Mouse (Mus musculus) cerebellum, adult 9-10 months (tissue): ENCODE data around the gene Limch1.

Experiments
- DNase-seq: peaks from one replicate; pipeline ENCODE4 v3.0.0; 2022

The Limch1 gene

DNA sequence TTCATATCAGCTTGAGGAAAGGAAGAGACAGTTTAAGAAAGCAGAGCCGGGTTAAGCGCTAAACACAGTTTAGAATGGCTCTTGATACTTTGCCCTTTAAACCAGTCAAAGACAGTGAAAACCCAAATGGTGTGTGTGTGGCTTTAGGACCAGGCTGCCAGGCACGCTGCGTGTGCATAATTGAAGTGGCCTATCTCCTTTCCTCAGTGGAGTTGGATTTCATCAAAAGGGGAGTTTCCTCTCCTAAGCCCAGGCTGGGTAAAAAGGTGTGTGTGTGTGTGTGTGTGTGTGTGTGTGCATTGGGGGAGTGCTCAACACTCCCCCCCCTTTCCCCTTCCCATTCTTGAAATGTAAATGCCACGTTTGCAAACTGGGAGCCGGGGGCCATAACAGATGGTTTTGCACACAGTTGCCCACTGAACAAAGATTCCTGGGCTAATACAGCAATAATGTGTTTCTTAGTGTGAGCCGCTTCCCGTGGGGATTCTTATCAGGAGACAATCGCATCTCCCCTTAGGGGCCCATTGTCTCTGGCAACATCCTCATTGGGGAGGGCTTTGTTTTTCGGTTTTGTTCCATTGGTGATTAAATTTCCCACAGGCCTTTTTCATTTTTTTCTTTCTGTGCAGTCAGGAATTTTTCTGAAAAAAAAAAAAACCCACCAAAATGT is 2.3 kb downstream of the Limch1 start:
- DNase-seq: no peak

DNA sequence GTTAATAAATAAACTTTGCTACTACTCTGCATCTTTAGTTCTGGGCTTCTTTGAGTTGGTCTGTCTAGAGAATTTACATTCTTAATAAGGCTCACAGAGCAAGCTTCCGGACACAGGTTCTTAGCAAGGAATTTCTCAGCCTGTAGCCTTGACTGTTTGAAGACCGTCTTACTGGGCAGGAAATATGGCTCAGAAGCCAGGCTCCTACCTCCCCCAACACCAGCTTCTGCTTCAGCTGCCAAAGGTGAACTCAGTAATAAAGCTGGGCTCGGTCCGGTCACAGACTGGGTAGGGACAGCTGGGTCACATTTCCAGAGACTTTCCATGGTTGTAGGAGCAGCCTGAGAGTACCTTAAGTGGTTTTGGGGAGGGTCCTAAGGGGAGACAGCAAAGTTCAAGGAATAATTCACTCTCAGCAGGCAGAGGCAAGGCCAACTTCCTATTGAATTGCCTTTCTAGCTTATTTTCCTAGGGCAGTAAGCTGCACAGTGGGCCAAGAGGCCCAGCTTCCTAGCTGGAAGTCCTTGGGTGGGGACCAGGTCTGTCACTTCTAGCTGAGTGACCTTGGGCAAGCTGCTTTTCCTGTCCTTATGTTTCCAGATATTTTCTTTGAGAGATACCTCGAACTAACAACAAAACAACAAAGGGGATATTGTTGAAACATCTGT is 3.0 kb downstream of the Limch1 start:
- no peak for DNase-seq

DNA sequence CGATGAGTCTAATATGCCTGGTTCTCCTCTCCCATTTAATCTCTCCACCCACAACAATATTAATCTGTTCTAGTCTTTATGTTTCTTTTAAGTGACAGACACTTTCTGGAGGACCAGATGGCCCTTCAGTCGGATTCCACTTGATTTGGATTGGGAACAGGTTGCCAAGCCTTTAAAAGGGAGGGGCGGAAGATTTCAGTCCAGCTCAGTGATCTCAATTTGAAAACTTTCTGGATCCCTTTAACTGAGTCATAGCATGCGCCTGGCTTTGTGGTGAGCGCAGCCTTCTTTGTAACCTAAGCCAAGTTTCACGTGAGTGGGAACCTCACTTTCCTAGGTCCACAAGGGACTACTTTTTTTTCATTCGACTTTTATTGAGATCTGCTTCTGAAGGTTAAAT is 5.0 kb downstream of the Limch1 start:
- DNase-seq: peak; percentile 59

DNA sequence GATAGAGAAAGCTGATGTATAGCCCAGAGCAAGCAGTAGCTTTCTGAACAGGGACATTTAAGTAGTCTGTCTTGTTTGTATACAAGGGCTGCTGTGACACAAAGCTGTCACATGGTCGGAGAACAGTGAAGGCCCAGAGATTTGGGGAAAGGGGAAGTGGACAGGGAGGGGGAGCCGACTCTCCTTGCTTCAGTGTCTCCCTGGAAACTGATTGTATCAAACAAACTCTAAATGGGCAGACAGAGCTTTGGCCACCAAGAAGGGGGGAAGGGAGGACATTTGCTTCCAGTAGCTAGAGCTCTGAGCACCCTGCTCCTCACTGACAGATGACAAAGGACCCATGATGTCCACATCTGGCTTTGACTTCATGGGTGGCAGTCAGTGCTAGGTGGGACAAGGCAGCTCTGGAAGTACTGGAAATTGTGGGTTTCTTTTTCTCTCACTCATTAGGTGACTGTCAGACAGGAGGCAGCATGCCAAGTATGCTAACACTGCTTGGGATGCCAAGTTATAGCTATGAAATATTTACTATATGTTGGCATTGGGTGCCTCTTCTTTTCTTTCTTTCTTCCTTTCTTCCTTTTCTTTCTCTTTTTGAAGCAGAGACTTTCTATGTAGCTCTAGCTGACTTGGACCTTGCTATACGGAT is 5.8 kb downstream of the Limch1 start:
- no peak for DNase-seq

DNA sequence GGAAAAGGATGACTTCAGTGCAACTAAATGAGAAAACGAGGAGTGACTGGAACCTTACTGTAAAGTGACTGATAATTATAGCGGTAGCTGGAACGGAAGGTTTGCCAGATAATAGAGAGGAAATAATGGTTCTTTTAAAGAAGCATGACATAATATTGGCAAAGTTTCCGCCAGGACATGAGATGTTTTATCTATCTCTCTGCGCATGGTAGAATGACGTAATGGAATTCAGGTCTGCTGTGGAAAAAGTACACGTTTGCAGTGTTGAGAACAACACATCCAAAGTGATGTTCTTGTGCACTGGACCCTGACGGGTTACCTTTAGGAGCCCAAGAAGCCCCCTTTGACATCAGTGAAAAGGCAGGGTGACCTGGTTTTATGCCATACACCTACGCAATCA is 8.0 kb downstream of the Limch1 start:
- no peak for DNase-seq

DNA sequence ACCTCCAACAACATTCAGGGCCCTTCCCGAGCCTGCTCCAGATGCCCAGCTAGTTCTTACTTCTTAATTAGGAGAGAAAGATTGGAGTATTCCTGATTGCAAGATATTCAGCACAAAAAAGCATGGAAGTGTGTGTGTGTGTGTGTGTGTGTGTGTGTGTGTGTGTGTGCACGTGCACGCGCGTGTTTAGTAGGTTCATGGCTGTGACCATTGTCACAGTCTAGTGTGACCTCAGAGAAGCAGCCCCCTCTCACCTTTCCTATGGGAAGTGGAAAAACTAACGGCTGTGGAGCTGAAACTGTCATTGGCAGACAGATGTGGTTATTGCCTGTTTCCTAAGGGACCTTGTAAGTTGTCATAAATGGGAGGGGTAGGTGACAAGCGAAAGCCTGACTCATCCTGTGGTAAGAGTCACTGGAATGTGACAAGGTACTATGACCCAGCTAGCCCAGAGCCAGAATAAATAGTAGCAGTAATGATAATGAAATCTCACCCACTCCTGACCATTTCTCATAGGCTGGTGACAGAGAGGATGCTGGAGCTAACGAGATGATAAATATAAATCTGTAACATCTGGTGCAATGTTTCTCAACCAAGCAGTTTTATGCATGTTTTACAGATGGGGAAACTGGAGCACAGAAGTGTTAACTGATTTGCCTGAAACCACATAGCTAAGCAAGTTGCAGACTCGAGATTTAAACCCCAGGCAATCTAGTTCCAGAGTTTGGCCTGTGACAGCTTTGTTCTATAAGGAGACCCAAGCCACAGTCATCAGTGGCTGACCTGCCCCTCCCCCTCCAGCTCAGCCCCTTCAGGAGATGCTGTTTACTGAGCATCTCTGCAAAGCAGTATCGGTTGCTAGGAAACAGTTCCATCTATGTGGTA is 11.4 kb downstream of the Limch1 start:
- no peak for DNase-seq

DNA sequence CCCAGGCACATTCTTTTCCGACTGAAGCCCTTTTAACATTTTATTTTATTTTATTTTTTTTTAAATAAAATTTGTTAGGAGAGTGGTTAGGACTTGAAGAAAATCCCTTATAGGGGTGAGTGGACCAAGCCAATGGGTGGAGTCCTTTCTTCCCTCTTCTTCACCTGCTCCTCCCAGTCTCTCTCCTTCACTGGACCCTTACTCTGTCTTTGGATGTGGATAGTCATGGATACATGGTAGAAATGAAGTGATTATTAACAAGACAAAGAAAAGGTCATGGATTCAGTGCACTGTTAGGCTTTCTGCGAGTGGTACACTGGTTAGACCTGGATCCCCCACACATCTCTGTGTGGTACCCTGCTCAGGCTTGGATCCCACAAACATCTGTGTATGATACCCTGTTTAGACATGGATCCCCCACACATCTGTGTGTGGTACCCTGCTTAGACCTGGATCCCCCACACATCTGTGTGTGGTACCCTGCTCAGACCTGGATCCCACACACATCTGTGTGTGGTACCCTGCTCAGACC is 12.1 kb downstream of the Limch1 start:
- DNase-seq: no peak

DNA sequence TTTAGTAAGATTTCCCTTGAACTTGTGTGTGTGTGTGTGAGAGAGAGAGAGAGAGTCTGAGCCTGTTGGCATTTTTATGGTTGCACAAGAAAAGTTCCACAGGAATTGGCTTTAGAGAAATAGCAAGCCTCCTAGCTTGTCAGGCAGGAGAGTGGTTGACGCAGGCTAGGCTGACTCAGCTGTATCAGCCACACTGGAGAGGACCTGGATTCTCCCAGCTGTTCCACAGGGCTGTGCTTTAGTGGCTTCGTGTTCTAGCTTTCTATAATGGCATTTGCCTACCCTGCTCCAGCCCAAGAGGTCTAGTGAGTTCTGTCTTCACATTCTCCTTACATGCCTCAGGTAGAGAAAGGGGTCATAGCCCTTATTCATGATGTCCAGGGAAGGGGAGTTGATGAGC is 13.7 kb downstream of the Limch1 start:
- no peak for DNase-seq

DNA sequence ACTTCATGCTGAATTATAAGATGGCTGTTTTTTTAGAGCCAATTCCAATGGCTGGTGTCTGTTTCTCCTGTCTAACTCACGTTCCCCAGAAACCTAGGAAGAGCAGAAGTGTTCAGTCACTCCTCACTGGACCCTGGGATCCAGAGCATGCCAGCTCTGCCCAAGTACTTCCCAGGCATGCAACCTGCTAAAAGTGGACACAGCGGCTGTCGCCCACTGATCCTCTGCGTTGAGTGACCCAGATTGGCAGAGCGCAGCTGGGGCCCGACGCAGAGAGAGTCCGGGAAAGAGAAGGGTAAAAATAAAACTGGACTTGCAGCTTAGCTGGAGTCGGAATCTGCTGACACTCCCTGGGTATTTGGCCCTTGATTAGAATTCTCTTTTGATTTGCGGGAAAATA is 15.1 kb downstream of the Limch1 start:
- no peak for DNase-seq

DNA sequence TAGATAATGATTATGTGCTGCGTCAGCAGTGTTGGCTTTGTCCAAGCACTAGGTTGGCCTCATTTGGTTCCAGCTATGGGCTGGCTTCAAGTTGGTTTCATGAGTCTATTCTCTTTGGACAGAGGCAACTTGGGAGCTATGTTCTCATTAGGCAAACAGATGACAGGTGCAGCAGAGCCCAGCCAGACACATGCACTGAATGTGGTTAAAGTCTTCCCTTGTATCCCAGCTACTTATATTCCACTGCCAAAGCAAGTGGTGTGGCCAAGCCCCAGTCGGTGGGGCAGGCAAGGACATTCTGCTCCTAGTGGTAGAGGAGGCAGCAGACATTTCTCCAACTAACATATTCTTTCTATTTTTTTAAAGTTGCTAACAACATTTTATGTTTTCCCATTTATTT is 16.4 kb downstream of the Limch1 start:
- no peak for DNase-seq

DNA sequence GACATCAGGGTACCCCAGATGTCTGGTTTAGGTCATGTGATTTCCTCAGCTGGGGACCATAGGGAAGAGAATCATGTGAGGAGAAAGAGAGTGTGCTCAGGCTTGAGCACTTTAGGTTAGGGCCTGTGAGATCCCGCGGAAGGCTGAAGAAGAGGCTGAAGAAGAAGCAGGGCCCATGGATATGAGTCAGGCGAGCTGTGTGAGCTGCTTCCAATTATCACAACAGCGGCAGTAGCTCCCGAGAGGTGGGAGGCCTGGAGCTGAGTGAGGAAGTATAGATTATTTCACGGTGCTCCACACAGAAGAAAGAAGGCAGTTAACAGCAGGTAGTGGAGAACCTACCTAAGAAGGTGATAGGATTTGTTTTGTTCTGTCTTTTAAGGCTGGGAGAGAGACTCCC is 18.5 kb downstream of the Limch1 start:
- DNase-seq: no peak

DNA sequence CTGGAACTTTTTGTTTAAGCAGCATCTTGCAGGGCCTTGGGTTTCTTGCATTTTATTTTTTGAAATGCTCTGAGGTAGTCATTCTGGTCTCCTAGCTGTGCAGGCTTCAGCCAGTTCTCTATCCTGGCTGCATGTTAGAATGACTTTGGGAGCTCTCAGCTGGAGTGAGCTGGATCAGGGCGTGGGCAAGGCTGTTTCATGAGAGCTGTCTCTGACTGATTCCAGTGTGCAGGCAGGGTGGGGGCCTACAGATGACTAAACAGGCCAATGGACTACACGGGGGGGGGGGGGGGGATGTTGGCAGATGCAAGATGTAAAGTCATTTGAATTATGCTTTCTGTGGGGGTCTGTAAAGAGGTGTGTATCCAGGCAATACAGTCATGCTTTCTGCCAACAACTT is 20.3 kb downstream of the Limch1 start:
- DNase-seq: no peak

DNA sequence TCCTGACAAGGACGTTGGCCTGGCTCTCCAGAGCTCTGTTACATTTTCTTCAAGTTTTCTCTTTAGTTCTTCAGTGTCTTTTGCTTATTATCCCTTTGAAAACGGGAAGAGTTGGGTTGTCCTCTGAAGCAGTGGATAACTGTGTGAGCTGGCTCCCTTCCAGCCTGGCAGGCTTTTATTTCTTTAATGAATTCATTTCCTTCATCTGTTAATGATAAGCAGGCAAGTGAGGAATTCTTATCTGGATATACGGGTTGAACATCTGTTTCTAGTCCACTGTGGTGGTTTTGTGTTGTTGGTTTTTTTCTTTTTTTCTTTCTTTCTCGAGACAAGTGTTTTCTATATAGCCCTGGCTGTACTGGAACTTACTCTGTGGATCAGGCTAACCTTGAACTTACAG is 22.4 kb downstream of the Limch1 start:
- DNase-seq: no peak

DNA sequence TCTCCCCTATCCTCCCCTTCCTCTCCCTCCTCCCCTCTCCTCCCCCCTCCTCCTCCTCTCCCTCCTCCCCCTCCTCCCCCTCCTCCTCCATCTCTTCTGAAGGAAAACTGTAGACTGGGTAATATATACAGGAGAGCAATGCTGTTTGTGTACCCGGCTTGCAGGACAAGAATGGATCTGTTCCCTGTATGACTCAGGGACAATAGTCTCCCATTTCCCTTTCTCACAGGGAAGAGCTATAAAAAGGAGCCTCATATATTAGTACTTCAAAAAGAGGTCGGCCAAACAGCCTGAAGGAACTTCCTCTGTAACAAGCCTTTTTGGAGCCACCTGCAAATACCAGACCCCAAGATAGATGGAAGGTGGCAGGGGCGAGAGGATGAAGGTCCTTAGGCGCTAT is 23.4 kb downstream of the Limch1 start:
- no peak for DNase-seq

DNA sequence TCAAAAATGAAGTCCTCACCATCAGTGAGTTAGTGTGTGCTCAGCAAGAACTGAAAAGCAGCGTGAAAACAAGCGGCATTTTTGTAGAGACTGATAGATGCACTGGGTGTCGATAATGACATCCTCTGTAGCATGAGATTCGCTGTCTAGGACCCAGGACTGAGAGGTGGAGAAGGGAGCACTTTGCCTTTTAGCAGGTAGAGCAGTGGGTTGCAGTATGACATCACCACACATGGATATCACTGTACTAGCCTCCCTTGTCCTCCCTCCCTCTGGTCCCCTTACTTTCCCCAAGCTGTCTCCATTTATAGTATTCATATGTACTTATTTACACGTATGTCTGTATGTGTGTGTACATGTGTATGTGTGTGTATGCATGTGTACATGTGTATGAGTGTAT is 23.9 kb downstream of the Limch1 start:
- no peak for DNase-seq

DNA sequence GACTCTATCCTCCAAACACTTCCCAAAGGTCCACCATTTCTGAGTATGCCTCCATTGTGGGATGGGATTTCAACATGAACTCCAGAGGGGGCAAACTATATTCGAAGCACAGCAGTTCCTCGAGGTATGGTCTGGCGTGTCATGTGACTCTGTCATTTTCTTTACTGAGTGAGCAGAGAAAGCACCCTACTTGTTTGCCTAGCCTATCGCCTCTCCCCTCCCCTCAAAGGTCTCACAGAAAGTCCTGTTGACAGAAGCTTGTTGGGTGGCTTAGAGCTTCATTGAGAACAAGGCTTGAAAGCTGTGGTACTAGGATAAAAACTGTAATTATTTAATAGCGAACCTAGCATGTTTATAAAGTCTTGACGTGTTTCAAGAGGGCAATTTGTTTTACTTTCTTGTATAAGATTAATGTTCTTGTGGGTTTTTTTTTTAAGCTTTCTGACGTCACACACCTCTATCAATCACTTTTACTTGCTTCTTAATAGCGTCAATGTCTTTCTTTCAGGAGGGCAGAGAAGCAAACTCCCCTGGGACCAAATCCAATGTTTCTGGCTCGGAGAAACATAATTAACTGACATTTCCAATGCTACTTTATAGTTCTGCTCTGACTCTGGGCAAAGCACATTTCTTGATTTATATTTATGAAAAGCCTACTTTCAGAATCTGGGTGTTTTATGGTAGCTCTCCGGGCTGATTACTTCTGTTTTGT is 32.5 kb downstream of the Limch1 start:
- no peak for DNase-seq

DNA sequence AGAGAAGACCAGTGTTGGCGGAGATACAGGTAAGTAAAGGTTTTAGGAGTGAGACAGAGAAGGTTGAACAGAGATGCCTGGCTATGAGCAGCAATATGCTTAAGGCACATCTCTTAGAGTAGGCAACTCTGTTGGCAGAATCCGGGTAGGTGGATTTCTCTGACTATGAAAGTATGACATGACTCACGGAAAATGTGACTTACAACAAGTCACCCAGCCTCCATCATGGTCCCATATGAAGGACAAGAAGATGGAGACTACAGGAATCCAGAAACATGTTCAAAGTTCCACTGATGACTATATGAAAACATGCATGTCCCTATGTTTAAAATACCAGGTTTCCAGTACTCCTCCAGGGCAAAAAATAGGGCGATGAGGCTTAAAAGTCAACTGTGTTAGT is 34.7 kb downstream of the Limch1 start:
- no peak for DNase-seq

DNA sequence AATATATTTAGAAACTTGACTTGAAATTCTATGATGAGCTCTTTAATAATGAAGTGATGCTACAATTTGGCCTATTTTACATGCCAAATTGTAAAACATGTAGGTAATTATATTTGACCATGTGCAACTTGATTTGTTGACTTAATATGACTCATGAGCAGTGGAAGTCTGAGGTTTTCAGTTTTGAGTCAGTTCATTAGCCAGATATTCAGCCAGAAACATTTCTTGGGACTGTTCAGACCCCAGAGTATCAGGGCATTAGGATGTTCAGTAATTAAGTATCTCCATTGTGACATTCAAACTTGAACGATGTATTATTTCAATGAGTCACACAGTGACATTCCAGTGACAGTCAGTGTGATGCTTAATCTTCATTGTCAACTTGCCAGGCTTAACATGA is 35.9 kb downstream of the Limch1 start:
- no peak for DNase-seq

DNA sequence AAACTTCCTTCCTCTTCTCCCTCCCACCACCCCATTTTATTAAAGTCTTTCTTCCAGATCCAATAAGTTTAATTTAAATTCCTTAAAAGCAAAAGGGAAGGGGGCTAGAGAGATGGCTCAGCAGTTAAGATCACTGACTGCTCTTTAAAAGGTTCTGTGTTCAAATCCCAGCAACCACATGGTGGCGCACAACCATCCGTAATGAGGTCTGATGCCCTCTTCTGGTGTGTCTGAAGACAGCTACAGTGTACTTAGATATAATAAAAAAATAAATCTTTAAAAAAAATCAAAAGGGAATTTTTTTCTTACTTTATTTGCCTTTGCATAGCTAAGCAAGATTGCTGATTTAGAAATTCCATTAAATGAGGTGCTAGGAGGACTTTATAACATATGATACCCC is 37.2 kb downstream of the Limch1 start:
- DNase-seq: no peak

DNA sequence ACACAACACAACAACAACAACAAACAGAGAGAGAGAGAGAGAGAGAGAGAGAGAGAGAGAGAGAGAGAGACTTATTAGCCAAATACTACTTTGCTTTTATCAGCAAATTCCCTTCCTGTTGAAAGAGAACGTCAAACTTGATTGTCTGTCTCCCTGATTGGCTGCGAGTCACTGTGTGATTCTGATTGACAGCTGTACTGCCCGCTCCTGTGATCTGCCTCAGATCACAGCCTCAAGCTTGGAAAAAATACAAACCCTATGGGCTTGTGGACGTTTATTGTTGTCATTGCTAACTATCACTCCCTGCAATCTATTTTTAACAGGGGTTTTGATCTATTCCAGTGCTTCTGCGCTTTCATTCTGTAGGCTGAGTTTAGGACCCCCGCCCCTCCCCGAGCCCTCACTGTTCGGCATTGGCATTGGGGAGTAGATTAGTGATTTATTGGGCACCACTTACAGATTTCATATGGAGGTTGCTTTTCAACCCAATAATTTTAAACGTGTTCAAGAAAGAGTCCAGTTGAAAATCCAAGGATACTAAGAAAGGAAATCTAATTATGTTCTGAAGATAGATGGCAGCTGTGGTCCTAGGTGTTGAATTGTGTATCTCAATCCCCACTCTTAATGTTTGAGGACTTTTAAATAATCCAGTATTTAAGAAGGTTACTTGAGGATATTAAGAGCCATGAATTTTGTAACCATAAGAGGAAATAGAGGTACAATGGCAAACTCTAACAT is 39.2 kb downstream of the Limch1 start:
- no peak for DNase-seq

DNA sequence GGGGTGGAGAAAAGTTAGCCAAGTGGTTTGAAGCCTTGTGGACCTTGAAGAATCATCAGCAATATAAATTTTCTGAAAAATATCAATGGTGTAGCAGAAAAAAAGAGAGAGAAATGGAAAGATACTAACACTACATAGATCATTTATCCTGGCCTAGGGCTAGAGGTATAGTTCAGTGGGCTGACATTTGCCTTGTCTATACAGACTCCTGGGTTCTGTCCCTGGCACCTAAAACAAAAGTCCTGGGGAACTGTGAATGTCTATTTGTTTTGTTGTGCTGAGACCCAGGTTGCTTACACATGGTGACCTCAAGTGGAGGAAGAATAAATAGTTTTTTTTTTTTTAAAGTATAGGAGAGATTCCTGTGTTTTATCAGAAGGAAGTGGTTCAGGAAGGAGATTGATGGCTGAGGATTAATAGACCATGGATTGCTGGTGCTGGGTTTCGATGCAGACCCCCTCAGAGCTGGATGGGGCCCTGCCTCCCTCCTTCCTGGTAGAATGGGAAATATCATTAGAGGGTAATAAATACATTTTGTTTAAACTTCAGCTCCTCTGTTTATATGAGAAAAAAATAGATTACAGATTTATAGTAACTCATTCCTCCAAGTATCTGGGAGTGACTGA is 40.5 kb downstream of the Limch1 start:
- no peak for DNase-seq
